Mouse (Mus musculus): Measurements from ENCODE around the gene Kctd5. TPM values are rescaled to one million over a fixed set of nuclear protein-coding genes. Genes with fewer than 3 reads are reported as not detected.

The Kctd5 gene
- polyA plus RNA-seq, 1 experiment from 2014 or later = 58.4 TPM

GRCm38 (mm10) chr17:24005049-24005448 is 68.2 kb downstream of the Kctd5 start:
- Histone ChIP-seq H3K9me3 (no peaks in the 10 kb centered on the region), H3K4me1 (no peaks in the 10 kb centered on the region), H3K27me3 (replicated peaks) (no peaks in the 10 kb centered on the region), H3K4me2 (no peak overlapping the region), H3K36me3 (no peaks in the 10 kb centered on the region), H3K27ac (no peak overlapping the region), H3K9ac (no peak overlapping the region), H3K4me3 (replicated peaks) (no peak overlapping the region)
- 96% methylated on average over 3 of the region's 3 CpGs for WGBS
- no peak for ATAC-seq (ENCODE audit: insufficient read depth, low FRiP score, low read depth)

- H3K4me3 ChIP-seq (replicated peaks) = no peak overlapping the region
- no peaks in the 10 kb centered on the region for H3K9me3 ChIP-seq
- no peaks in the 10 kb centered on the region for H3K27me3 ChIP-seq (replicated peaks)
- H3K36me3 ChIP-seq = no peaks in the 10 kb centered on the region
- no peaks in the 10 kb centered on the region for H3K4me1 ChIP-seq
- 88% methylated on average over 14 of the region's 14 CpGs for WGBS
- no peak for ATAC-seq (ENCODE audit: insufficient read depth, low FRiP score, low read depth)
- H3K9ac ChIP-seq = no peak overlapping the region
- no peak overlapping the region for H3K27ac ChIP-seq
- no peak overlapping the region for H3K4me2 ChIP-seq
Measured at GRCm38 (mm10) chr17:24004071-24004665, 69.1 kb downstream of the Kctd5 start.

- Histone ChIP-seq H3K9ac (no peak overlapping the region), H3K4me1 (no peaks in the 10 kb centered on the region), H3K4me3 (replicated peaks) (no peak overlapping the region), H3K27ac (no peak overlapping the region), H3K4me2 (no peak overlapping the region), H3K36me3 (no peaks in the 10 kb centered on the region), H3K9me3 (no peaks in the 10 kb centered on the region), H3K27me3 (replicated peaks) (no peaks in the 10 kb centered on the region)
- ATAC-seq (ENCODE audit: insufficient read depth, low FRiP score, low read depth) = no peak
- 35% methylated on average over 5 of the region's 5 CpGs for WGBS
Measured at GRCm38 (mm10) chr17:24000404-24000803, 72.9 kb downstream of the Kctd5 start.

GRCm38 (mm10) chr17:23998383-23998782 is 74.9 kb downstream of the Kctd5 start:
- WGBS = 53% methylated on average over 6 of the region's 6 CpGs
- no peak overlapping the region for H3K27ac ChIP-seq

GRCm38 (mm10) chr17:23997901-23998300 is 75.4 kb downstream of the Kctd5 start, which contains the start of gene Prss22:
Gene Prss22, minus strand, starts transcription at chr17:23998100.
- Histone ChIP-seq H3K36me3 (no peaks in the 10 kb centered on the region), H3K4me2 (peak within 1 kb of the TSS; percentile 3; the same call in 1 of the 2 replicates), H3K4me3 (replicated peaks) (0 out of 2 replicates have a peak within 1 kb of the TSS, but pooled peaks have one; percentile 5), H3K27me3 (replicated peaks) (no peaks in the 10 kb centered on the region), H3K9ac (no peak within 1 kb of the TSS), H3K4me1 (peaks cover 13% of the 10 kb centered on the region), H3K9me3 (no peaks in the 10 kb centered on the region), H3K27ac (0 out of 2 replicates have a peak within 1 kb of the TSS, but pooled peaks have one; percentile 11)
- peak; percentile 42; the same call in 1 of the 2 replicates for ATAC-seq (ENCODE audit: insufficient read depth, low FRiP score, low read depth)
- 51% methylated on average over 2 of the region's 2 CpGs for WGBS

More at GRCm38 (mm10) chr17:23998383-23998782, 74.9 kb downstream of the Kctd5 start:
- Histone ChIP-seq H3K4me2 (no peak overlapping the region), H3K4me1 (peaks cover 8% of the 10 kb centered on the region; the same call in 1 of the 2 replicates), H3K36me3 (no peaks in the 10 kb centered on the region), H3K9me3 (no peaks in the 10 kb centered on the region), H3K27me3 (replicated peaks) (no peaks in the 10 kb centered on the region), H3K4me3 (replicated peaks) (no peak overlapping the region), H3K9ac (no peak overlapping the region)
- ATAC-seq (ENCODE audit: insufficient read depth, low FRiP score, low read depth) = no peak

Small RNA genes lying within 50 kb of the gene (microRNA-seq; reads per million reads assigned to microRNA genes)
- not detected for gene Gm27700

Other genes starting within 250 kb of the Kctd5 start
- gene Elob, start 244.3 kb downstream of the Kctd5 start, polyA plus RNA-seq (2015; fragmentation: Nextera tagmentation; extraction: Ambion mirVana) = 938 and 1,022 TPM in 2 replicates
- gene Prss33, start 237.4 kb downstream of the Kctd5 start, polyA plus RNA-seq (2015; fragmentation: Nextera tagmentation; extraction: Ambion mirVana) = 0.17 TPM in 1 of 2 replicates, not detected in the other
- 2.9 and 4.0 TPM in 2 replicates for gene Prss32, start 229.6 kb downstream of the Kctd5 start, polyA plus RNA-seq (2015; fragmentation: Nextera tagmentation; extraction: Ambion mirVana)
- 1.6 and 1.9 TPM in 2 replicates for gene Prss41, start 229.3 kb downstream of the Kctd5 start, polyA plus RNA-seq (2015; fragmentation: Nextera tagmentation; extraction: Ambion mirVana)
- gene Prss21, start 205.4 kb downstream of the Kctd5 start, polyA plus RNA-seq (2015; fragmentation: Nextera tagmentation; extraction: Ambion mirVana) = not detected in 2 replicates
- gene Dcpp1, start 192.6 kb downstream of the Kctd5 start, polyA plus RNA-seq (2015; fragmentation: Nextera tagmentation; extraction: Ambion mirVana) = not detected in 2 replicates
- not detected in 2 replicates for gene Dcpp2, start 192.6 kb downstream of the Kctd5 start, polyA plus RNA-seq (2015; fragmentation: Nextera tagmentation; extraction: Ambion mirVana)
- not detected in 2 replicates for gene Dcpp3, start 156.0 kb downstream of the Kctd5 start, polyA plus RNA-seq (2015; fragmentation: Nextera tagmentation; extraction: Ambion mirVana)
- gene Sbp, start 131.8 kb downstream of the Kctd5 start, polyA plus RNA-seq (2015; fragmentation: Nextera tagmentation; extraction: Ambion mirVana) = not detected in 2 replicates
- not detected in 2 replicates for gene Sbpl, start 118.2 kb downstream of the Kctd5 start, polyA plus RNA-seq (2015; fragmentation: Nextera tagmentation; extraction: Ambion mirVana)
- 0.45 TPM in 1 of 2 replicates, not detected in the other for gene Prss30, start 92.9 kb downstream of the Kctd5 start, polyA plus RNA-seq (2015; fragmentation: Nextera tagmentation; extraction: Ambion mirVana)
- gene Prss22, start 75.4 kb downstream of the Kctd5 start, polyA plus RNA-seq (2015; fragmentation: Nextera tagmentation; extraction: Ambion mirVana) = 1.9 and 3.0 TPM in 2 replicates
- 2.4 and 6.3 TPM in 2 replicates for gene Prss27, start 35.3 kb downstream of the Kctd5 start, polyA plus RNA-seq (2015; fragmentation: Nextera tagmentation; extraction: Ambion mirVana)
- 36.1 and 38.9 TPM in 2 replicates for gene Pdpk1, start 77.4 kb upstream of the Kctd5 start, polyA plus RNA-seq (2015; fragmentation: Nextera tagmentation; extraction: Ambion mirVana)
- gene Amdhd2, start 90.3 kb upstream of the Kctd5 start, polyA plus RNA-seq (2015; fragmentation: Nextera tagmentation; extraction: Ambion mirVana) = 25.1 and 29.3 TPM in 2 replicates
- gene Atp6v0c, start 96.2 kb upstream of the Kctd5 start, polyA plus RNA-seq (2015; fragmentation: Nextera tagmentation; extraction: Ambion mirVana) = 495 and 512 TPM in 2 replicates
- gene Tbc1d24, start 132.1 kb upstream of the Kctd5 start, polyA plus RNA-seq (2015; fragmentation: Nextera tagmentation; extraction: Ambion mirVana) = 5.0 and 6.3 TPM in 2 replicates
- 8.1 and 8.5 TPM in 2 replicates for gene Ntn3, start 136.0 kb upstream of the Kctd5 start, polyA plus RNA-seq (2015; fragmentation: Nextera tagmentation; extraction: Ambion mirVana)
- gene Tedc2, start 147.4 kb upstream of the Kctd5 start, polyA plus RNA-seq (2015; fragmentation: Nextera tagmentation; extraction: Ambion mirVana) = 9.8 and 10.0 TPM in 2 replicates
- gene Ccnf, start 178.0 kb upstream of the Kctd5 start, polyA plus RNA-seq (2015; fragmentation: Nextera tagmentation; extraction: Ambion mirVana) = 54.2 and 55.0 TPM in 2 replicates